Mouse (Mus musculus) stomach, embryonic 15.5 days (tissue): Measurements from ENCODE around the gene Mtch1. TPM values are rescaled to one million over a fixed set of nuclear protein-coding genes. Genes with fewer than 3 reads are reported as not detected.
A peak's percentile ranks its signal among the peaks of the same experiment; 100 is the strongest.
"Not testable (repeated sequence)": the region's sequence is repeated elsewhere in the genome, so short reads cannot be mapped to it uniquely, and the experiment has no call there.

ENCODE experiments used
- ATAC-seq: fragments of 200-750 bp; cut with Nextera tagmentation; 2 replicates; pipeline ENCODE4 v1.8.0; 2017; ENCODE audit warnings: low read depth, moderate number of reproducible peaks, moderate TSS enrichment; ENCODE audit not compliant: insufficient read depth, low FRiP score
- H3K27ac ChIP-seq: fragments of 300-500 bp; sonication (generic); 2 replicates; pipeline ENCODE4 v1.5.1; 2015; ENCODE audit warnings: mild to moderate bottlenecking, inconsistent platforms
- H3K27me3 ChIP-seq: fragments of 300-500 bp; sonication (generic); replicated peaks from 2 replicates; pipeline ENCODE4 v1.6.1; 2015; ENCODE audit warnings: inconsistent platforms
- H3K36me3 ChIP-seq: fragments of 300-500 bp; sonication (generic); 2 replicates; pipeline ENCODE4 v1.6.1; 2015; ENCODE audit warnings: inconsistent platforms
- H3K4me1 ChIP-seq: fragments of 300-500 bp; sonication (generic); 2 replicates; pipeline ENCODE4 v1.6.1; 2015; ENCODE audit warnings: inconsistent platforms
- H3K4me2 ChIP-seq: fragments of 300-500 bp; sonication (generic); 2 replicates; pipeline ENCODE4 v1.6.1; 2015; ENCODE audit warnings: mild to moderate bottlenecking, inconsistent platforms
- H3K4me3 ChIP-seq: fragments of 300-500 bp; sonication (generic); replicated peaks from 2 replicates; pipeline ENCODE4 v1.5.1; 2015; ENCODE audit warnings: inconsistent platforms
- H3K9ac ChIP-seq: fragments of 300-500 bp; sonication (generic); 2 replicates; pipeline ENCODE4 v1.6.1; 2015; ENCODE audit warnings: inconsistent platforms
- H3K9me3 ChIP-seq: fragments of 300-500 bp; sonication (generic); 2 replicates; pipeline ENCODE4 v1.6.1; 2016; ENCODE audit warnings: inconsistent platforms
- WGBS: fragments of 180-500 bp; shearing (Covaris S2); methylation state at CpG from one replicate; pipeline ENCODE4 v1.1.7; 2015; 5-methylcytosine and 5-hydroxymethylcytosine counted together
- polyA plus RNA-seq: library from polyadenylated mRNA; unstranded; fragments of >200 nt; fragmentation: Nextera tagmentation; extraction: Ambion mirVana; gene quantifications from 2 replicates; pipeline ENCODE4 v1.2.1, GENCODE M21; 2015

Gene Mtch1
- polyA plus RNA-seq, 1 experiment from 2014 or later: 250 TPM

DNA sequence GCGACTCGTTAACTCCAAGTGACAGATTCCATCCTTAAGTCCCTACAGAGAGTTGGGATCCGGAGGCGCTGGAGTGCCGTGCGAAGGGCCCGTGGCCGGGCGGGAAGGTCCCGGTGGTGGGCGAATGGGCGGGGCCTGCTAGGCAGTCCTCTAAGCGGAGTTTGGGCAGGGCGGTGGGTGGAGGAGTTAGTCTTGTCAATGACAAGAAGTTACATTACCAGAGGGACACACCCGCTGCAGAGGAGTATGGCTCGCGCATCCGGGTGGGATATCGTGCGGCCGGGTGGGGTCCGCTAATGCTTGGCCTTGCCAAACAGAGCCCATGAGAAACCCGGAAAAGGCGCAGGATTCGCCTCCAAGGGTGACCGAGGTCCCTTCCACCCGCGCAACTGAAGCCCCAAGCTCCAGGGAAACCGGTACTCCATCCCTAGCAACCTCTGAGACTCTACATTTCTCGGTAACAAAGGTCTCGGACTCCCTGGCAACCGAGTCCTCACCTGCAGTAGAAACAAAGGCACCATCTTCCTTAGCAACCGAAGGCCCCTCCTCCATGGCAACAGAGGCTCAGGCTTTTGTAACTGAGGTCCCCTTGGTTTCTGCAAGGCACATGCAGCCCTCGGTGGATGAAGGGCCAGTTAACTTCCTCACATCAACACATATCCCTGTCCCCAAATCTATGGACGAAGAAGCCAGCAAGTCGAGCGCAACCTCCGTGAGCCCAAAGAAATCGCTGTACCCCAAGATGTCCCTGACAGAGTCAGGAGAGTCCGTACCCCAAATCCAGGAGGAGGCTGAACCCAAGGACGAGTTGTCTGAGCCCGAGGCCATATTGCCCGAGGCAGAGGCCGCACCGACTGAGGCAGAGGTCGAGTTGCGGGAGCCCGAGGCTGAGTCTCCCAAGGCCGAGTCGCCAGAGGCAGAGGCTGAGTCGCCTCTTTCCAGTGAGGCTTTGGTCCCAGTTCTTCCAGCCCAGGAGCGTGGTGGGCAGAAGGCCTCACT, 20.9 kb downstream of the Mtch1 start:
- Histone ChIP-seq H3K27ac (no peak overlapping the region), H3K27me3 (peaks cover 11% of the 10 kb centered on the region), H3K4me1 (peaks cover 21% of the 10 kb centered on the region), H3K4me3 (peak overlapping the region; percentile 19), H3K9ac (no peak overlapping the region), H3K36me3 (no peaks in the 10 kb centered on the region), H3K9me3 (no peaks in the 10 kb centered on the region), H3K4me2 (peak overlapping the region; percentile 53)
- no peak for ATAC-seq
- 25% methylated on average over 52 of the region's 52 CpGs for WGBS

DNA sequence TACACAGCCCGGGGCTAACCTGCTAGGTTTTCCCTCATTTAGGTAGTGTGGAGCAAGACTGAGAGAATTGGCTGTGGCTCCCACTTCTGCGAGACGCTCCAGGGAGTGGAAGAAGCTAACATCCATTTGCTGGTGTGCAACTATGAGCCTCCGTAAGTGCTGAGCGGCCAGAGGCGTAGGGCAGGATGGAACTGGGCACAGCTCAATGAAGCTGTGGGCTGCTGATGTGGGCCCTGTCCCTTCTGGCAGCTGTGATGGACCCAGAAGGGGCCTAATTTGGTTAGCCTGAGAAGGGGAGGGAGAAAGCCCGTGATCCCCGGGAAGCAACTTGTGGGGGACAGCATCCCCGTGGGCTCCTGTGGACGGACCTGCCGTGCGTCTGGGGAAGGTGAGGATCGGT, 21.9 kb downstream of the Mtch1 start:
- Histone ChIP-seq H3K9ac (no peak overlapping the region), H3K4me2 (peak overlapping the region; percentile 53; the same call in 1 of the 2 replicates)

DNA sequence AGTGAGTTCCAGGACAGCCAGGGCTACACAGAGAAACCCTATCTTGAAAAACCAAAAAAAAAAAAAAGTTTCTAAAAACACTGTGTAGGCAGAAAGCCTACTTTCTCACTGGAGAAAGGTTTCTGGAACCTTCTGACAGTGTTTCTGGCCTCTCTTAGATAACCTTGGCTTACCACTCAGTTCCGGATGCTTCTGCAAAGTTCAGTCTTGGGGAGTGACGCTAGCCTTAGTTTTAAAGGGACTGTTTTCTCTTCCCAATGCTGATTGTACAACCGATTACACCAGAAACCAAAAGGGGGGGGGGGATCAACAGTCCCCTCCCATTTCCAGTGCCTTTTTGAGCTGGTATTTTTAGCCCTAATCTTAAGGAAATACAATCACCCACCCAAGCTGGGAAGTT, 24.1 kb downstream of the Mtch1 start:
- H3K4me1 ChIP-seq: peaks cover 21% of the 10 kb centered on the region
- H3K9ac ChIP-seq: no peak overlapping the region
- H3K9me3 ChIP-seq: no peaks in the 10 kb centered on the region
- peaks cover 22% of the 10 kb centered on the region for H3K27me3 ChIP-seq
- no peak overlapping the region for H3K4me3 ChIP-seq
- no peak for ATAC-seq
- H3K27ac ChIP-seq: no peak overlapping the region
- no peaks in the 10 kb centered on the region for H3K36me3 ChIP-seq
- WGBS: 85% methylated on average over 3 of the region's 3 CpGs
- no peak overlapping the region for H3K4me2 ChIP-seq

More for the DNA sequence above, 21.9 kb downstream of the Mtch1 start:
- H3K27me3 ChIP-seq: peaks cover 20% of the 10 kb centered on the region
- peaks cover 21% of the 10 kb centered on the region for H3K4me1 ChIP-seq
- no peaks in the 10 kb centered on the region for H3K9me3 ChIP-seq
- no peak overlapping the region for H3K27ac ChIP-seq
- H3K36me3 ChIP-seq: no peaks in the 10 kb centered on the region
- no peak overlapping the region for H3K4me3 ChIP-seq
- 73% methylated on average over 13 of the region's 13 CpGs for WGBS
- no peak for ATAC-seq

DNA sequence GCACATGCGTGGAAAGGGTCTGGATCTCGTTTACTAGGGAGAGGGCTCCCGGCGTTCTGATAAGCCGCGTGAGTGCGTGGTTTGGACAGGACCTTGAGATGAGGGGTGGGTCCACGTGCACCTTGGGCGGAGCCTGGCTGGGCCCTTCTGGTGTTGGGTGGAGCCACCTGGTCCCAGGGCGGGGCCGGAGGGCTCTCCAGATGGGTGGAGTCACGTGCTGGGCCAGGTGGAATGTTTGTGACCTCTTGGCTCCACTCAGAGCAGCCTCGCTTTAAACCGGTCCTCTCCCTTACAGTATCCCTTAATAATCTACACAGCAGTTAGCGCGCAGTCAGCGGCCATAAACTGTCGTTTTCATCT, 25.2 kb downstream of the Mtch1 start:
- Histone ChIP-seq H3K4me1 (peaks cover 21% of the 10 kb centered on the region), H3K36me3 (no peaks in the 10 kb centered on the region), H3K9me3 (no peaks in the 10 kb centered on the region), H3K9ac (no peak overlapping the region), H3K4me3 (peak overlapping the region; percentile 18), H3K4me2 (peak overlapping the region; percentile 51), H3K27me3 (peaks cover 22% of the 10 kb centered on the region), H3K27ac (no peak overlapping the region)
- WGBS: 19% methylated on average over 18 of the region's 18 CpGs
- ATAC-seq: peak; percentile 74

DNA sequence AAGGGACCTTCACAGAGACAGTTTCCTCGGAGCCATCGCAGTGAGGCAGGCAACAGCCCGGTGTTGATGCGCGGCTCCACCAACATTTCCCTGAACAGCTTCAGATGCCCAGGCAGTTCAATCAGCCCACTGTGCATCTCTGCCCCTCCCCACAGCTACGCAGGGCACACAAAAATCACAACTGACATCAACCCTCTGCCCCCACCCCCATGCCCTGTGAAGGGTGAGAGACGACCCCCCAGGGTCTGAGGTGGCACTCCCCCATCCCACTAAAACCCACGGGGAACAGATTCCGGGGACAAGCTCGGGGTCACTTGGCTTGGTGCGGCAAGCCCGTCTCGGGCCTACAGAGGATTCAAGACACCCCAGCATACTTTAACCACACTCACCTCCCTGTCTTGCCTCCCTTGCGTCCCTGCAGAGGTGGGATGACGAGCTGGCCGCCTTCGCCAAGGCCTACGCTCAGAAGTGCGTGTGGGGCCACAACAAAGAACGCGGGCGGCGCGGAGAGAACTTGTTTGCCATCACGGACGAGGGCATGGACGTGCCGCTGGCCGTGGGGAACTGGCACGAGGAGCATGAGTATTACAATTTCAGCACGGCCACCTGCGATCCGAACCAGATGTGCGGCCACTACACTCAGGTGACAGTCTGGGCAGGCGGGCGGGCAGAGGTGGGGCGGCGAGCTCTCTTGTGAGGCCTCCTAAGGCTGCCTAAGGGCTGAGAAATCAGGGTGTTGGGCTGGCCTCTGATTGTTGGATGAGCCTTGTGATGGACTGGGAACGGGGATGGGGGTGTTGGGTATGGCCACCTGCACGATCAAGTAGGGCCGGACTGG, 25.8 kb downstream of the Mtch1 start:
- 32% methylated on average over 41 of the region's 41 CpGs for WGBS
- H3K9ac ChIP-seq: no peak overlapping the region
- peak; percentile 52 for ATAC-seq

DNA sequence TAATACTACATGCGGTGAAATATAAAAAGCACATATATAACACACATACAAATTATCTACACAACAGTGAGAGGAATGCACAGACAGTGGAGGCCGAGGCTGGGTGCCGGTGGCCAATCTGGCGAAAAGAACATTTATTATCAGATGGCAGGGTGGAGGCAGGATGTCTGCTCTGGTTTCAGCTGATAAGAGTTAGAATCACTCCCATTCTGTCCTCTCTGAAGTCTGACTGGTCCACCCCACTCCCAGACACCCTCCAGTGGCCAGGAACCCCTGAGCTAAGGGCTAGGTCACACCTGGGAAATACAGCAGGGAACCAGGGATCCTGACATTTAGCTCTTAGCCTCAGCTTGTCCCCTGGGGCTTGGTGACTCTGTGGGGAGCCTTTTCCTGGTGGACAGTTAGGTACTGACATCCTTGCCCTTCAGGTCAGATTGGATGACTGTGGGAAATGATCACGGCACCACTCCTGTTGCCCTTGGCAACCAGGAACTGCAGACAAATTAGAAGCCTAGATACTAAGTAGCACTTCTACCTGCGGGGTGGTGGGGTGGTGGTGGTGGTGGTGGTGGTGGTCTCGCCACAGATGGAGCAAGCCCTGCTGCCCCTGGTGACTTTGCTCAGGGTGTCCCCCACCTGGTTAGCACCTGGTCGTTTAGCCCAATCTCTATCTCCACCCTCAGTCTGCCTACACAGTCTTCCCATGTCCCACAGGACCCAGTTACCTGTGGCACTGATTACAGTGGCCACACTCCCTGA, 27.7 kb downstream of the Mtch1 start:
- H3K4me2 ChIP-seq: no peak overlapping the region
- no peaks in the 10 kb centered on the region for H3K9me3 ChIP-seq
- peaks cover 8% of the 10 kb centered on the region for H3K4me1 ChIP-seq
- H3K9ac ChIP-seq: no peak overlapping the region
- WGBS: 49% methylated on average over 8 of the region's 8 CpGs
- no peak overlapping the region for H3K4me3 ChIP-seq
- H3K36me3 ChIP-seq: no peaks in the 10 kb centered on the region
- H3K27ac ChIP-seq: no peak overlapping the region
- H3K27me3 ChIP-seq: peaks cover 22% of the 10 kb centered on the region
- no peak for ATAC-seq

More for the DNA sequence above, 25.8 kb downstream of the Mtch1 start:
- Histone ChIP-seq H3K27me3 (peaks cover 22% of the 10 kb centered on the region), H3K4me2 (peak overlapping the region; percentile 51), H3K27ac (no peak overlapping the region), H3K9me3 (no peaks in the 10 kb centered on the region), H3K4me3 (peak overlapping the region; percentile 18), H3K36me3 (no peaks in the 10 kb centered on the region), H3K4me1 (peaks cover 18% of the 10 kb centered on the region)

DNA sequence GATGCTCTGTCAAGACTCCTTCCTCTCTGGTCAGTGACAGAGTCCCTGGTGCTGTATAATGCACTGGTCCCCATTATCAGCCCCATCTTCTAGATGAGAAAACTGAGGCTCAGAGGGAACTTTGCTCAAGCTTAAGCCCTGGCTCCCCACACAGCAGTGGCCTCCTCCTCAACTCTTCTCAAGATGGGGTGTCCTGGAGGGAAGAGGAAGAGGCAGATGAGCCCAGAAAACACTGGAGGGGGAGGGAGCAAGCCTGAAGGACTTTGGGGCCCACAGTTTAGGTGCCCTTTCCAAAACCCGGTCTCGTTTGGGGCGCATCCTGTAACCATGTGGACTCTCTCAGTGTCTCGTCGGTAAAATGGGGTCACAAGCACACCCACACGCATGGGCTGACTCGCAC, 28.3 kb downstream of the Mtch1 start:
- H3K36me3 ChIP-seq: no peaks in the 10 kb centered on the region
- no peak overlapping the region for H3K4me3 ChIP-seq
- H3K27ac ChIP-seq: no peak overlapping the region
- no peak overlapping the region for H3K4me2 ChIP-seq
- WGBS: 79% methylated on average over 7 of the region's 7 CpGs
- H3K9ac ChIP-seq: no peak overlapping the region
- no peak for ATAC-seq
- H3K4me1 ChIP-seq: peaks cover 8% of the 10 kb centered on the region
- H3K27me3 ChIP-seq: peaks cover 22% of the 10 kb centered on the region
- no peaks in the 10 kb centered on the region for H3K9me3 ChIP-seq

DNA sequence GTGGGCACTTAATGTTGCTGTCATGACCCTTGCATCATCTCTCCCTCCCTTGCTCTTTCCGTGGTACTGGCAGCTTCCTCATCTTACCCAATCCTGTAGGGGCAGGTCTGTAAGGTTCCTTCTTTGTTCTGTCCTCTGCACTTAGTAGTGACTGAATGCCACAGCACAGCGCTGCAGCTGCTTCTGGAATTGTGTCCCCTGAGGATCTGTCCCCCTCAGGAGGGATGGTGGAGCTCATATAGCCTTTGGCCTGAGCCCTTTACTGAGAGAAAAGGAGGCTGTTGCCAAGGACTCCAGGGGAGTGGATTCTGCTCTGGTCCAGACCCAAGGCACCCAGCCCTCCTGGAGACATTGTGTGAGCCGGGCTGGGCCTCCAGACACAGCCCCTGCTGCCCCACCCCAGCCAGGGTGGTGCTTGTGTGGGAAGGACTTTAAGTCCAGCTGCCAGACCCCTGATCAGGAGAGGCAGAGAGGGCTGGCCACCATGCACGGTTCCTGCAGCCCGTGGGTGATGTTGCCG, 28.9 kb downstream of the Mtch1 start:
- no peak overlapping the region for H3K9ac ChIP-seq
- no peak for ATAC-seq
- H3K4me2 ChIP-seq: no peak overlapping the region
- no peak overlapping the region for H3K4me3 ChIP-seq
- peaks cover 8% of the 10 kb centered on the region for H3K4me1 ChIP-seq
- H3K27ac ChIP-seq: no peak overlapping the region
- H3K27me3 ChIP-seq: peaks cover 22% of the 10 kb centered on the region
- 51% methylated on average over 6 of the region's 6 CpGs for WGBS
- H3K9me3 ChIP-seq: no peaks in the 10 kb centered on the region
- no peaks in the 10 kb centered on the region for H3K36me3 ChIP-seq

DNA sequence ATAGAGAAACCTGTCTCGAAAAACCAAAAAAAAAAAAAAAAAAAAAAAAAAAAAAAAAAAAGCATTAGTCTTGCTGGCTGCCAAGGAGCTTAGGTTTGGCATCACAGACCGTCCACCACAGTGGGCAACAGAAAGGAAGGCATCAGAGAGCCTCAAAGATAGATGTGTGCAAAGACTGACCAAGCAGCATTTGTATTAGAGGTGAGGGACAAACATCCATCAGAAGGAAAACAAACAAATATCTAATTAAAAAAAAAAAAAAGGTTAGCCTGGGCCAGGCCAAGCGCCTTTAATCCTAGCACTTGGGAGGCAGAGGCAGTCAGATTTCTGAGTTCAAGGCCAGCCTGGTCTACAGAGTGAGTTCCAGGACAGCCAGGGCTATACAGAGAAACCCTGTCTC, 30.4 kb downstream of the Mtch1 start, which contains the start of gene Pi16:
TSS of gene Pi16 (plus strand) at position 301 of the 400 bp plus-strand sequence.
- not testable (repeated sequence) for H3K9ac ChIP-seq, H3K4me3 ChIP-seq, H3K4me1 ChIP-seq, H3K36me3 ChIP-seq, H3K9me3 ChIP-seq, H3K4me2 ChIP-seq, ATAC-seq, H3K27ac ChIP-seq
- 87% methylated on average over 3 of the region's 3 CpGs for WGBS
- H3K27me3 ChIP-seq: peaks cover 17% of the 10 kb centered on the region

DNA sequence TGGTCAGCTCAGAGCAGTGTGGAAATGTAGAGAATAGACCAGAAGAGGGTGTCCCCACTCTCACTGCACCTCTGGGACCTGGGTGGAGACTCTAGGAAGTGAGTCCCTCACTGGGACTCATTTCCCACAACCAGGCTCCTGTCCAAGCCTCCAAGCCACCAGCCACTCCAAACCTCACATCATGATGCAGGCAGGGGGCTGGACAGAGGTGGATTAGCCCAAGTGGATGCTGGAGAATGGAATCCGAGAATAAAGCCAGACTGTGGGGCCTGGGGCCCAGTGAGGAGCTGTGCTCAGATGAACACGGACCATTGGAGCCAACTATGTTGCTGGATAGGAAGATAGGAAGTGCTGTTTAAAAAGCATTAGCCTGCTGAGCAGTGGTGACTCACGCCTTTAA, 30.8 kb downstream of the Mtch1 start:
- Histone ChIP-seq H3K4me3 (no peak overlapping the region), H3K9me3 (no peaks in the 10 kb centered on the region), H3K4me2 (no peak overlapping the region), H3K36me3 (no peaks in the 10 kb centered on the region), H3K4me1 (no peaks in the 10 kb centered on the region; the same call in 1 of the 2 replicates), H3K27me3 (peaks cover 12% of the 10 kb centered on the region), H3K9ac (no peak overlapping the region), H3K27ac (no peak overlapping the region)
- WGBS: 61% methylated on average over 3 of the region's 3 CpGs
- ATAC-seq: no peak
